9 mouse cellular contexts compared by ENCODE assay signal in the genomic region with DNA sequence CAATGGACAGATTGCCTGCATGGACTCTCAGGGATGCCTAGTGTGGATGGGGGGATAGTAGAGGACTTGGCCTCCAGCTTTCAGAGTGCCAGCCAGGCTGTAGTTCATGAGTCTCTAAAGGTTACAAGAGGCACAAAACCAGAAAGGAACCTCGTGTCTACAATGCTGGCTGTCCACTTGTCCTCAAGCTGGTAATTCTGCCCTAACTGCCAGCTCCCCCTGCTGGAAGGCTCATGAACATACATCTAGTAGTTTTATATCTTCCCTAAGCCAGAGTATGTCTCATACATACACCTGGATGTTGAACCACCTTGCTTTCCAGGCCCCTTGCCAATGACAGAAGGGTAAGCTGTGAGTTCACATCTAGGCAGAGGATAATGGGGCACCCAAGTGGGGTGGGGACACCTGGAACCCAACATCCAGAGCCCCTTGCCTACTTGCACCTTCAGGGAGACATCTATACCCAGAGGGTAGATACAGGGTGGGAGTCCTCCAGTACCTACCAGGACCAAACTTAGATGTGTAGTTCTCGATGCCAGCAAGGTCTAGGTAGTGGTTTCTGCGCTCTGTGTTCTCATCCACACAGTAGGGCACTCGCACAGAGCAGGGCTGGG. TPM values are rescaled to one million over a fixed set of nuclear protein-coding genes. Genes with fewer than 3 reads are reported as not detected.
DNase-seq lines count a peak whose midpoint lies in the region; ATAC-seq and TF ChIP-seq lines count a peak whose summit lies in the region.
"Had no signal": no experiment of that assay in that cellular context is flagged by ENCODE, and none has a peak within 500 bp of the region (broad histone marks: within the 10 kb centered on the region; RNA-seq: fewer than 3 reads in every experiment).

No protein-coding gene starts in this region.

- H3K9me3 ChIP-seq in forebrain, embryonic 16.5 days (ENCODE audit: control insufficient read depth, low read length): no peaks in the 10 kb centered on the region
- H3K9me3 ChIP-seq in lung, embryonic 14.5 days (ENCODE audit: low read depth, low read length): no peaks in the 10 kb centered on the region
- H3K9me3 ChIP-seq: limb, embryonic 12.5 days had no signal

- no peak overlapping the region for H3K4me2 ChIP-seq in forebrain, embryonic 16.5 days (ENCODE audit: low read length)
- H3K4me2 ChIP-seq in lung, embryonic 14.5 days: no peak overlapping the region
- H3K4me2 ChIP-seq: limb, embryonic 12.5 days had no signal

- no peaks in the 10 kb centered on the region for H3K4me1 ChIP-seq in cerebellum, adult 2 months (ENCODE audit: control insufficient read depth, insufficient read depth, low read length)
- H3K4me1 ChIP-seq in bone marrow macrophage, adult 2 months (ENCODE audit: control insufficient read depth, insufficient read depth, low read length): peaks cover 10% of the 10 kb centered on the region
- no peaks in the 10 kb centered on the region for H3K4me1 ChIP-seq in forebrain, embryonic 16.5 days (replicated peaks; ENCODE audit: control insufficient read depth, insufficient read depth, low read length)
- H3K4me1 ChIP-seq in lung, embryonic 14.5 days (ENCODE audit: insufficient read depth): no peaks in the 10 kb centered on the region
- 0 out of 2 replicates have a peak, but pooled peaks cover 4% of the 10 kb centered on the region for H3K4me1 ChIP-seq in small intestine, adult 2 months (ENCODE audit: control insufficient read depth, insufficient read depth, insufficient read length, low read length)

- H3K9ac ChIP-seq in forebrain, embryonic 16.5 days (replicated peaks; ENCODE audit: low read depth, low read length): no peak overlapping the region
- no peak overlapping the region for H3K9ac ChIP-seq in lung, embryonic 14.5 days
- H3K9ac ChIP-seq: limb, embryonic 12.5 days had no signal

- DNase-seq in cerebellum, adult 2 months: peak; percentile 18 to 26
- no peak for DNase-seq in cerebellum, adult 9-11 months
- peak; percentile 83 for DNase-seq in kidney, adult 9 months
- DNase-seq in lung, embryonic 14.5 days: peak; percentile 78

- no peak overlapping the region for H3K4me3 ChIP-seq in cerebellum, adult 2 months (replicated peaks; ENCODE audit: insufficient read depth, low read depth, low read length)
- H3K4me3 ChIP-seq in bone marrow macrophage, adult 2 months (ENCODE audit: insufficient read depth, low read length): no peak overlapping the region
- H3K4me3 ChIP-seq in forebrain, embryonic 16.5 days (replicated peaks; ENCODE audit: low read length): no peak overlapping the region
- no peak overlapping the region for H3K4me3 ChIP-seq in lung, embryonic 14.5 days (ENCODE audit: low read depth, low read length)
- no peak overlapping the region for H3K4me3 ChIP-seq in small intestine, adult 2 months (ENCODE audit: low read depth, low read length)
- H3K4me3 ChIP-seq: limb, embryonic 12.5 days had no signal

- ATAC-seq in CD4-positive, CD25-positive, alpha-beta regulatory T cell, adult 4 months: peak; percentile 85
- ATAC-seq in forebrain, embryonic 16.5 days: 0 out of 2 replicates have a peak, but pooled peaks have one; percentile 16
- ATAC-seq in lung, embryonic 14.5 days (ENCODE audit: insufficient read depth): peak; percentile 45; the same call in 1 of the 2 replicates

- peak; percentile 63 for TF ChIP-seq CTCF in cerebellum, adult 2 months (IDR thresholded peaks at IDR 0.05; ENCODE audit: borderline replicate concordance, insufficient read depth, low read depth, low read length)
- peak; percentile 60 for TF ChIP-seq CTCF in bone marrow macrophage, adult 2 months (IDR thresholded peaks at IDR 0.05; ENCODE audit: low read depth, low read length)
- peak; percentile 86 for TF ChIP-seq CTCF in lung, embryonic 14.5 days (IDR thresholded peaks at IDR 0.05; ENCODE audit: low read depth)
- peak; percentile 74; the same call in 1 of the 2 replicates for TF ChIP-seq CTCF in small intestine, adult 2 months (IDR thresholded peaks at IDR 0.05; ENCODE audit: extremely low read depth, insufficient read length, insufficient replicate concordance, low read depth, low read length)

- no peak overlapping the region for H3K27ac ChIP-seq in cerebellum, adult 2 months (ENCODE audit: insufficient read depth, low read length)
- no peak overlapping the region for H3K27ac ChIP-seq in bone marrow macrophage, adult 2 months (ENCODE audit: insufficient read depth, low read depth, low read length)
- H3K27ac ChIP-seq in forebrain, embryonic 16.5 days (ENCODE audit: low read length): no peak overlapping the region
- no peak overlapping the region for H3K27ac ChIP-seq in lung, embryonic 14.5 days (ENCODE audit: low read depth)
- no peak overlapping the region for H3K27ac ChIP-seq in small intestine, adult 2 months (ENCODE audit: insufficient read depth, low read depth, low read length)
- H3K27ac ChIP-seq: limb, embryonic 12.5 days had no signal

- 69% methylated on average over 4 of the region's 4 CpGs for WGBS in cerebellum, adult 2 months
- whole genome bisulfite sequencing in forebrain, embryonic 16.5 days: 68% methylated on average over 4 of the region's 4 CpGs
- WGBS in lung, embryonic 14.5 days: 58% methylated on average over 4 of the region's 4 CpGs
- 65% methylated on average over 4 of the region's 4 CpGs for WGBS in small intestine, adult 2 months

- H3K27me3 ChIP-seq in cerebellum, adult 2 months (ENCODE audit: control insufficient read depth, insufficient read depth, low read length): no peaks in the 10 kb centered on the region
- H3K27me3 ChIP-seq in forebrain, embryonic 16.5 days (replicated peaks; ENCODE audit: control insufficient read depth, insufficient read depth, low read length): no peaks in the 10 kb centered on the region
- H3K27me3 ChIP-seq in lung, embryonic 14.5 days (ENCODE audit: insufficient read depth, low read length): no peaks in the 10 kb centered on the region
- H3K27me3 ChIP-seq in small intestine, adult 2 months (ENCODE audit: control insufficient read depth, insufficient read depth, low read length): no peaks in the 10 kb centered on the region
- H3K27me3 ChIP-seq: limb, embryonic 12.5 days had no signal

- H3K36me3 ChIP-seq in forebrain, embryonic 16.5 days (ENCODE audit: control insufficient read depth, insufficient read depth): no peaks in the 10 kb centered on the region
- no peaks in the 10 kb centered on the region for H3K36me3 ChIP-seq in lung, embryonic 14.5 days (ENCODE audit: insufficient read depth)
- 0 out of 2 replicates have a peak, but pooled peaks cover 2% of the 10 kb centered on the region for H3K36me3 ChIP-seq in small intestine, adult 2 months (ENCODE audit: control insufficient read depth, insufficient read depth, low read length)

- no peak for TF ChIP-seq POLR2A in cerebellum, adult 2 months (IDR thresholded peaks at IDR 0.05; ENCODE audit: borderline replicate concordance, insufficient read depth, low read length)
- TF ChIP-seq POLR2A in bone marrow macrophage, adult 2 months (IDR thresholded peaks at IDR 0.05; ENCODE audit: borderline replicate concordance, low read depth, low read length): no peak
- no peak for TF ChIP-seq POLR2A in small intestine, adult 2 months (IDR thresholded peaks at IDR 0.05; ENCODE audit: low read depth, low read length)

RNA-seq across cellular contexts. Expression of a gene that starts 25.1 kb away (rescaled TPM):
- polyA plus RNA-seq in cerebellum, adult 2 months (2012; rRNA removed): 2.3 and 2.4 TPM in 2 replicates
- polyA plus RNA-seq in CD4-positive, CD25-positive, alpha-beta regulatory T cell, adult 4 months (2017; shearing (Covaris generic)): under 1 TPM; 0.14 to 0.38 TPM
- not detected in 2 replicates for polyA plus RNA-seq in bone marrow macrophage, adult 2 months (2012; ENCODE audit: insufficient read depth, insufficient read length, missing spikeins)
- polyA plus RNA-seq in forebrain, embryonic 16.5 days (2015; fragmentation: Nextera tagmentation; extraction: Ambion mirVana): 11.0 and 12.2 TPM in 2 replicates
- 4.6 and 4.8 TPM in 2 replicates for polyA plus RNA-seq in lung, embryonic 14.5 days (2014; fragmentation: Nextera tagmentation; extraction: Ambion mirVana)
- 5.0 and 10.1 TPM in 2 replicates for polyA plus RNA-seq in small intestine, adult 2 months (2012; rRNA removed)

Comparison
In these comparisons a context has a peak if more than half of its experiments do, and no peak if none do; other contexts are left out.
1. ATAC-seq: peak in every context shown above with its lines; median percentile 85 in CD4-positive, CD25-positive, alpha-beta regulatory T cell, adult 4 months; 45 in lung, embryonic 14.5 days; 16 in forebrain, embryonic 16.5 days.